Mouse (Mus musculus) hindbrain, embryonic 15.5 days (tissue): ENCODE measurements at regions not wholly inside any gene's neighbourhood (a gene's known extent, or its start where the extent isn't known, plus 50 kb on each side); places are given as distances from the start of the nearest gene placed in this dataset.

ENCODE experiments used
- ATAC-seq: fragments of 200-750 bp; cut with Nextera tagmentation; 2 replicates; pipeline ENCODE4 v1.8.0; 2017; ENCODE audit warnings: low read depth, moderate number of reproducible peaks, moderate TSS enrichment; ENCODE audit not compliant: low FRiP score
- H3K27ac ChIP-seq: fragments of 300-500 bp; sonication (generic); replicated peaks from 2 replicates; pipeline ENCODE4 v1.5.1; 2015; ENCODE audit warnings: mild to moderate bottlenecking, inconsistent platforms
- H3K27me3 ChIP-seq: fragments of 300-500 bp; sonication (generic); 2 replicates; pipeline ENCODE4 v1.6.1; 2015; ENCODE audit warnings: control low read depth, inconsistent platforms
- H3K36me3 ChIP-seq: fragments of 300-500 bp; sonication (generic); 2 replicates; pipeline ENCODE4 v1.6.1; 2015; ENCODE audit warnings: control low read depth, inconsistent platforms
- H3K4me1 ChIP-seq: fragments of 300-500 bp; sonication (generic); replicated peaks from 2 replicates; pipeline ENCODE4 v1.6.1; 2015; ENCODE audit warnings: control low read depth, inconsistent platforms
- H3K4me2 ChIP-seq: fragments of 300-500 bp; sonication (generic); 2 replicates; pipeline ENCODE4 v1.6.1; 2015; ENCODE audit warnings: moderate library complexity, mild to moderate bottlenecking, inconsistent platforms
- H3K4me3 ChIP-seq: fragments of 300-500 bp; sonication (generic); 2 replicates; pipeline ENCODE4 v1.5.1; 2015; ENCODE audit warnings: mild to moderate bottlenecking, inconsistent platforms
- H3K9ac ChIP-seq: fragments of 300-500 bp; sonication (generic); 2 replicates; pipeline ENCODE4 v1.6.1; 2015; ENCODE audit warnings: inconsistent platforms
- H3K9me3 ChIP-seq: fragments of 300-500 bp; sonication (generic); 2 replicates; pipeline ENCODE4 v1.6.1; 2016; ENCODE audit warnings: control low read depth, inconsistent platforms
- WGBS: fragments of 180-500 bp; shearing (Covaris S2); methylation state at CpG from one replicate; pipeline ENCODE4 v1.1.7; 2015; 5-methylcytosine and 5-hydroxymethylcytosine counted together

- no peak for ATAC-seq
- Histone ChIP-seq H3K27ac (no peak overlapping the region), H3K9ac (no peak overlapping the region), H3K27me3 (no peaks in the 10 kb centered on the region), H3K4me1 (no peaks in the 10 kb centered on the region), H3K9me3 (no peaks in the 10 kb centered on the region), H3K4me2 (no peak overlapping the region), H3K36me3 (no peaks in the 10 kb centered on the region), H3K4me3 (no peak overlapping the region)
- 89% methylated on average over 6 of the region's 6 CpGs for WGBS
Observed at GRCm38 (mm10) chr8:10719411-10719810, 288.8 kb downstream of the Irs2 start.

GRCm38 (mm10) chr8:10717297-10717696, 291.0 kb downstream of the Irs2 start:
- Histone ChIP-seq H3K27me3 (no peaks in the 10 kb centered on the region), H3K27ac (no peak overlapping the region), H3K9ac (no peak overlapping the region), H3K4me1 (no peaks in the 10 kb centered on the region), H3K36me3 (no peaks in the 10 kb centered on the region), H3K4me3 (no peak overlapping the region), H3K9me3 (no peaks in the 10 kb centered on the region), H3K4me2 (no peak overlapping the region)
- ATAC-seq = no peak
- WGBS = 62% methylated on average over 8 of the region's 8 CpGs

GRCm38 (mm10) chr8:10716161-10716560, 292.1 kb downstream of the Irs2 start:
- 83% methylated on average over 5 of the region's 5 CpGs for WGBS
- Histone ChIP-seq H3K4me1 (no peaks in the 10 kb centered on the region), H3K4me3 (no peak overlapping the region), H3K27ac (no peak overlapping the region), H3K36me3 (no peaks in the 10 kb centered on the region), H3K27me3 (no peaks in the 10 kb centered on the region), H3K9me3 (no peaks in the 10 kb centered on the region), H3K9ac (no peak overlapping the region), H3K4me2 (no peak overlapping the region)
- no peak for ATAC-seq

DNA sequence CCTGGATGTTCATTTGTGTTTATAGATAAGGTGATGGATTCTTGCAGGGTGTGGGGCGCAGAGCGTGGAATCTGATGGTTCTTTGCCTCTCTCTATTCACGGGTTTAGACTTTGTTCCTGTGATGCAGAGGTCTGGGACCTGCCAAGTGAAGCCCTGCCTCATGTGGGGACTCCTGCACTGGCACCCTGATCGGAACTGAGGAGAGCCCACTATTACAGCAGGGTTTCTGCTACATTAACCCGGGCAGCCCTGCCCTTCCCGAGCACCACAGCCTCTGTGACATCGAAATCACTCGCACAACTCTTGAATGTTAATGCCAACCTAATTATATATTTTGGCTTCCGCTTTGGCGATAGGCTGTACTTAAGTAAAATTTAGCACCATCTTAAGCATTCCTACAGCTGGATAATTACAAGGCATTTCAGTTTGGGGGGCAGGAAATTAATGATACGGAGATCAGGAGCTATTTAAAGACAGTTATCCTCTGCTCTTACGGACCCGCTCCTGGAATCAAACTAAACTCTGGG, 294.7 kb downstream of the Irs2 start:
- Histone ChIP-seq H3K4me2 (no peak overlapping the region), H3K9ac (no peak overlapping the region), H3K9me3 (no peaks in the 10 kb centered on the region), H3K27ac (no peak overlapping the region), H3K36me3 (no peaks in the 10 kb centered on the region), H3K4me1 (no peaks in the 10 kb centered on the region), H3K27me3 (no peaks in the 10 kb centered on the region), H3K4me3 (no peak overlapping the region)
- 67% methylated on average over 13 of the region's 13 CpGs for WGBS
- ATAC-seq = no peak

DNA sequence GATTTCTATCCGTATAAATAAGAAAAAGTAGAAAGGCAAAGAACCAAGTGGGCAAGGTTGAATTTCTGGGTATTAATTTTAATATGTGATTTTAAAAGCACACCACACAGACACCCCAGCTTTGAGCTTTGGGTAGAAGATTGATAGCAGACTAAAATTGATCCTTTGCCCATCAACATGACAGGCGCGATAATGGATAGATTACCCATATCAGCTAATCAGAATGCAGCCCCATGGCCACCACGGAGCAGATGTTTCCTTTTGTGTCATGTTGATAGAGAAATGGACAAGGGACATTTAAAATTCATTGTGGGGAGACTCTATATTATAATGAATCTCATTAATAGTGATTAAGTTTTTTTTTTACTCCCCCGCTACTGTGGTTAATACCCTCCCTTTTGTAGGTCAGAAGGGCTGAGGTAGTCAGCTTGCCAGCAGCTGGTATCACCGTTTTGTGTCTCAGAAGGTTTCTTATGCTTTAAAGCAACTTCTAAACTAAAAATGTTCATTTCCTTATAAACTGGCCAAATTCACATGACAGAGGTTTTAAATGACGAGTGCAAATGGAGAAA, 296.1 kb downstream of the Irs2 start:
- Histone ChIP-seq H3K27ac (no peak overlapping the region), H3K4me1 (no peaks in the 10 kb centered on the region), H3K9ac (no peak overlapping the region), H3K36me3 (no peaks in the 10 kb centered on the region), H3K27me3 (no peaks in the 10 kb centered on the region), H3K9me3 (no peaks in the 10 kb centered on the region), H3K4me2 (no peak overlapping the region), H3K4me3 (no peak overlapping the region)
- 44% methylated on average over 7 of the region's 7 CpGs for WGBS
- ATAC-seq = no peak

DNA sequence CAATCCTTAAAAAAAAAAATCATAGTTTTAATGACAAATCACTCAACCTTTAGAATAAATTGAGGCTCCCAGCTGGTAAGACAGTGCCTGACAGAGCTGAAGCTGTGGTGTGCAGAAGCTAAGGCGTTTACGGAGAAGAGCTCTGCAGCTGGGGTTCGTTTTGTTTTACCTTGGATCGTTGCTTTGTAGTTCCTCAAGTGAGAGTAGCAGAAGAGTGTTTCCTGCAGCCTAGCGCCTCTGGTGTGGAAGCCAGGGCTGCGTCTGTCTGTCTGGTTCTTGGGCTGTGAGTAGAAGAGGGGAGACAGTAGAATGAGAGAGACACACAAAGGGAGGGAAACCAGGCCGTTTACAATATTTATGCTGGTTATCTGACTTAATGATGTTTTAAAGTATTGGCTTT, 296.8 kb downstream of the Irs2 start:
- Histone ChIP-seq H3K4me2 (no peak overlapping the region), H3K4me1 (no peaks in the 10 kb centered on the region), H3K9me3 (no peaks in the 10 kb centered on the region), H3K36me3 (no peaks in the 10 kb centered on the region), H3K4me3 (no peak overlapping the region), H3K9ac (no peak overlapping the region), H3K27me3 (no peaks in the 10 kb centered on the region), H3K27ac (no peak overlapping the region)
- ATAC-seq = no peak
- 56% methylated on average over 7 of the region's 7 CpGs for WGBS

DNA sequence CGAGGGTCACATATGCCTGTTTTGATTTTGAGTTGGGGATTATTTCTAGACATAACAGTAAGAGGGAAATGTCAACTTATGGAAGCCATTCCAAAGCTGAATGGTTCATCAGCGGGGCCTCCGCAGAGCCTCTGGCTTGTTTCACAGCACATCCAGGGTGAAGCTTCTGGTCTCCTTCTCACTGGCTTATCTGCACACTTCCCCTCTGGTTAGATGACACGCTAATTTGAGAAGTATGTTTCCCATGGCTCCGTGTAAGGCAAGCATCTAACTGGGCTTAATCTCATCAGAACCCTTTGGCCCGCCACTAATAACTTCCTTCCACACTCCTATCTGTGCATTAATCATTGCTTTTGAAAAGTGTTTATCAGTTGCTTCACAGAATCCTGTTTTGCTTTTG, 299.7 kb downstream of the Irs2 start:
- Histone ChIP-seq H3K9me3 (no peaks in the 10 kb centered on the region), H3K36me3 (no peaks in the 10 kb centered on the region), H3K9ac (no peak overlapping the region), H3K4me3 (no peak overlapping the region), H3K4me1 (no peaks in the 10 kb centered on the region), H3K4me2 (no peak overlapping the region), H3K27ac (no peak overlapping the region), H3K27me3 (no peaks in the 10 kb centered on the region)
- ATAC-seq = no peak
- 91% methylated on average over 6 of the region's 6 CpGs for WGBS

DNA sequence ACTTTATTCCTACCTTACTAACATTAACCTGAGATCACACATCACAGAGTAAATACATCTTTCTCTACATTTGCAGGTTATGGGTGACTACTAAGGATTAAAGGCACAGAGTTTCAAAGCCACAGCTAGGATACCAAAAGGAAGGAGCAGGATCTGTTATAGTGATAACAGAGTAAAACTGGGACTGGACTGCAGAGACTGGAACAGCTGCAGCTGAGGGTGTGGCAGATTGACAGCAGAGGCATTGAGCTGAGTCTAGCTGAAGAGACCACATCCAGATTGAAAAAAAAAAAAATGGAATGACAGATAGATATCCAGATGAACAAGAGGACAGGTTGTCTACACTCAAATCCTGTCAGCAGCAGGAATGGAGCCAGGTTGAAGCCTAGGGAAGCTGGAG, 301.1 kb downstream of the Irs2 start:
- peaks cover 7% of the 10 kb centered on the region; the same call in 1 of the 2 replicates for H3K4me1 ChIP-seq
- H3K9me3 ChIP-seq = no peaks in the 10 kb centered on the region
- H3K4me2 ChIP-seq = no peak overlapping the region
- no peak overlapping the region for H3K27ac ChIP-seq
- no peaks in the 10 kb centered on the region for H3K36me3 ChIP-seq
- H3K9ac ChIP-seq = no peak overlapping the region
- ATAC-seq = no peak
- no peaks in the 10 kb centered on the region for H3K27me3 ChIP-seq
- no peak overlapping the region for H3K4me3 ChIP-seq

DNA sequence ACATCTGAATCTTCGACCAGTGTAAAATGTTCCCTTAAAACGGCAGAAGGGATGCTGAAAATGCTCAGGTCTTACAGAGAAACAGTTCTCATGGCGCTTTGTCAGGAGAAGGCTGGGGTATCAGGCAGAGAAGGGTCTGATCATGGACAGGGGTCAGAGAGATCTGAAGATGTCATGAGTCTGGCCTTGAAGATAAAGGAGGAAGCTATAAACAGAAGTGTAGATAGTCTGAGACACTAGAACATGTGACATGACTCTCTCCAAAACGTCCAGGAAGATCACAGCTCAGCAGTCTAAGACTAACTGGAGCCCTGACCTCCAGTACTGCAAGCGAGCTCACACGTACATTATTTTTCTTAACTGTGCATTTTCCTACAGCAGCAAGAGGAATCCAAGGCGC, 302.3 kb downstream of the Irs2 start:
- Histone ChIP-seq H3K27me3 (no peaks in the 10 kb centered on the region), H3K4me1 (peaks cover 13% of the 10 kb centered on the region; the same call in 1 of the 2 replicates), H3K4me3 (no peak overlapping the region), H3K4me2 (no peak overlapping the region), H3K9ac (no peak overlapping the region), H3K36me3 (no peaks in the 10 kb centered on the region), H3K27ac (no peak overlapping the region), H3K9me3 (no peaks in the 10 kb centered on the region)
- ATAC-seq = no peak
- WGBS = 71% methylated on average over 7 of the region's 7 CpGs

- H3K9me3 ChIP-seq = no peaks in the 10 kb centered on the region
- no peaks in the 10 kb centered on the region for H3K36me3 ChIP-seq
- H3K27ac ChIP-seq = no peak overlapping the region
- peaks cover 13% of the 10 kb centered on the region; the same call in 1 of the 2 replicates for H3K4me1 ChIP-seq
- no peaks in the 10 kb centered on the region for H3K27me3 ChIP-seq
- WGBS = 91% methylated on average over 7 of the region's 7 CpGs
- no peak overlapping the region for H3K4me2 ChIP-seq
- H3K9ac ChIP-seq = no peak overlapping the region
- ATAC-seq = no peak
- H3K4me3 ChIP-seq = no peak overlapping the region
Observed at GRCm38 (mm10) chr8:10702755-10703154, 305.5 kb downstream of the Irs2 start.

DNA sequence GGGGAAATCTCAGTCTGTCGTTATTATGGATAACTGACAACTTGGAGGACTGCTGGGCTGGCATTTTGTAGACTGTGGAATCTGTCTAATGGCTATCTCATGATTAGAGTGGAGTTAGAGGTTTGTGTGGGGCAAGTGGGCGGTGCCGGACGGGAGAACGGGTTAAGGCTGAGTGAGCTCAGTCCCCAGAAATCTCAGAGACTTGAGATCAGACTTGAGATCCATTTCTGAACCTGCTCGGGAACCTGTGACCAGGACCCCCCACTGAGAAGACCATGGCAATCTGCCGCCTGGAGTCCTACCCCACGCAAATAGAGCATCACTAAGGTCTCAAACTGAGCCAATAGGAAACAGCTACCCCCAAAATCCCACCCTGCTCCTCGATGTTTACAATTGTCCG, 306.0 kb downstream of the Irs2 start:
- Histone ChIP-seq H3K27ac (no peak overlapping the region), H3K4me2 (no peak overlapping the region), H3K36me3 (no peaks in the 10 kb centered on the region), H3K9ac (no peak overlapping the region), H3K4me3 (no peak overlapping the region), H3K4me1 (peaks cover 13% of the 10 kb centered on the region; the same call in 1 of the 2 replicates), H3K27me3 (no peaks in the 10 kb centered on the region), H3K9me3 (no peaks in the 10 kb centered on the region)
- WGBS = 49% methylated on average over 10 of the region's 10 CpGs
- ATAC-seq = no peak

- Histone ChIP-seq H3K27ac (no peak overlapping the region), H3K4me1 (peaks cover 13% of the 10 kb centered on the region; the same call in 1 of the 2 replicates), H3K4me2 (no peak overlapping the region), H3K9ac (no peak overlapping the region), H3K27me3 (no peaks in the 10 kb centered on the region), H3K4me3 (no peak overlapping the region), H3K9me3 (no peaks in the 10 kb centered on the region), H3K36me3 (no peaks in the 10 kb centered on the region)
- no peak for ATAC-seq
- 17% methylated on average over 4 of the region's 4 CpGs for WGBS
Observed at GRCm38 (mm10) chr8:10701648-10702061, 306.6 kb downstream of the Irs2 start.

GRCm38 (mm10) chr8:10701226-10701625, 307.0 kb downstream of the Irs2 start:
- no peaks in the 10 kb centered on the region for H3K27me3 ChIP-seq
- H3K9ac ChIP-seq = no peak overlapping the region
- no peaks in the 10 kb centered on the region for H3K9me3 ChIP-seq
- H3K4me3 ChIP-seq = no peak overlapping the region
- no peak for ATAC-seq
- H3K36me3 ChIP-seq = no peaks in the 10 kb centered on the region
- H3K27ac ChIP-seq = no peak overlapping the region
- 69% methylated on average over 4 of the region's 4 CpGs for WGBS
- H3K4me1 ChIP-seq = peaks cover 13% of the 10 kb centered on the region; the same call in 1 of the 2 replicates
- no peak overlapping the region for H3K4me2 ChIP-seq
